Mouse (Mus musculus) lung, postnatal 0 days (tissue): ENCODE data around the gene Cox4i1. TPM values are rescaled to one million over a fixed set of nuclear protein-coding genes. Genes with fewer than 3 reads are reported as not detected.

Source experiments
- ATAC-seq: fragments of 200-750 bp; cut with Nextera tagmentation; 2 replicates; pipeline ENCODE4 v1.8.0; 2017; ENCODE audit warnings: moderate library complexity
- DNase-seq: peaks from one replicate; pipeline ENCODE4 v3.0.0-alpha.2; 2016; ENCODE audit warnings: low spot score
- H3K27ac ChIP-seq: fragments of 300-500 bp; sonication (generic); 2 replicates; pipeline ENCODE4 v1.5.1; 2014; ENCODE audit warnings: antibody characterized with exemption, mild to moderate bottlenecking, low read length, mixed read lengths
- H3K27me3 ChIP-seq: fragments of 300-500 bp; sonication (generic); replicated peaks from 2 replicates; pipeline ENCODE4 v1.6.1; 2014; ENCODE audit warnings: low read length, mixed read lengths; ENCODE audit not compliant: insufficient read depth
- H3K36me3 ChIP-seq: fragments of 300-500 bp; sonication (generic); 2 replicates; pipeline ENCODE4 v1.6.1; 2014; ENCODE audit warnings: low read length, mixed read lengths; ENCODE audit not compliant: insufficient read depth
- H3K4me1 ChIP-seq: fragments of 300-500 bp; sonication (generic); 2 replicates; pipeline ENCODE4 v1.6.1; 2014; ENCODE audit warnings: antibody characterized with exemption, low read depth, low read length, mixed read lengths; ENCODE audit not compliant: insufficient read depth
- H3K4me2 ChIP-seq: fragments of 300-500 bp; sonication (generic); replicated peaks from 2 replicates; pipeline ENCODE4 v1.6.1; 2014; ENCODE audit warnings: low read depth, mild to moderate bottlenecking, low read length, moderate library complexity, mixed read lengths
- H3K4me3 ChIP-seq: fragments of 300-500 bp; sonication (generic); 2 replicates; pipeline ENCODE4 v1.5.1; 2014; ENCODE audit warnings: low read depth, low read length
- H3K9ac ChIP-seq: fragments of 300-500 bp; sonication (generic); replicated peaks from 2 replicates; pipeline ENCODE4 v1.6.1; 2014; ENCODE audit warnings: low read depth, mild to moderate bottlenecking
- H3K9me3 ChIP-seq: fragments of 300-500 bp; sonication (generic); 2 replicates; pipeline ENCODE4 v1.6.1; 2016; ENCODE audit warnings: low read length, mixed read lengths
- CTCF ChIP-seq: IDR thresholded peaks from 2 replicates; pipeline ENCODE4 v1.5.1; 2016; ENCODE audit warnings: antibody characterized with exemption, mild to moderate bottlenecking
- EP300 ChIP-seq: IDR thresholded peaks from 2 replicates; pipeline ENCODE4 v1.6.1; 2016; ENCODE audit warnings: antibody characterized with exemption, mild to moderate bottlenecking, control low read depth
- WGBS: fragments of 180-500 bp; shearing (Covaris S2); extraction: QIAGEN DNeasy Blood & Tissue Kit; methylation state at CpG from one replicate; pipeline ENCODE4 v1.1.7; 2014; 5-methylcytosine and 5-hydroxymethylcytosine counted together
- polyA plus RNA-seq: library from polyadenylated mRNA; unstranded; fragments of >200 nt; fragmentation: Nextera tagmentation; extraction: Ambion mirVana; gene quantifications from 2 replicates; pipeline ENCODE4 v1.2.1, GENCODE M21; 2015

The Cox4i1 gene
- polyA plus RNA-seq, 1 experiment from 2014 or later = 1,166 TPM

DNA sequence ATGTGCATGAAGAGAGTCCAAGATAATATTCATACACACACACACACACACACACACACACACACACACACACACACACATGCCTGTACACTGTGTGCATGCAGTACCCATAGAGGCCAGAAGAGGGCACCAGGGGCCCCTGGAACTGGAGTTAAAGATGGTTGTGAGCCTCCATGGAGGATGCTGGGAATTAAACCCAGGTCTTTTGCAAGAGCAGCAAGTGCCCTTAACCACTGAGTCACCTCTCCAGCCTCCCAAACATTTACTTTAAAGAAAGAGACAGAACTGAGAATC is 29.9 kb downstream of the Cox4i1 start:
- no peak overlapping the region for H3K9ac ChIP-seq
- DNase-seq = no peak
- H3K4me2 ChIP-seq = no peak overlapping the region
- ATAC-seq = no peak
- no peaks in the 10 kb centered on the region for H3K9me3 ChIP-seq
- H3K4me3 ChIP-seq = no peak overlapping the region
- H3K27ac ChIP-seq = no peak overlapping the region
- H3K27me3 ChIP-seq = no peaks in the 10 kb centered on the region
- H3K36me3 ChIP-seq = no peaks in the 10 kb centered on the region
- peaks cover 13% of the 10 kb centered on the region for H3K4me1 ChIP-seq
- TF ChIP-seq CTCF (peak; percentile 69), EP300 (no peak)

GRCm38 (mm10) chr8:120698426-120698825 is 30.4 kb downstream of the Cox4i1 start:
- 51% methylated on average over 7 of the region's 7 CpGs for WGBS
- H3K9me3 ChIP-seq = no peaks in the 10 kb centered on the region
- DNase-seq (peak; percentile 73), ATAC-seq (0 out of 2 replicates have a peak, but pooled peaks have one; percentile 3)
- peaks cover 13% of the 10 kb centered on the region for H3K4me1 ChIP-seq
- H3K4me2 ChIP-seq = no peak overlapping the region
- no peak for TF ChIP-seq CTCF
- no peak for TF ChIP-seq EP300
- no peaks in the 10 kb centered on the region for H3K36me3 ChIP-seq
- peak overlapping the region; percentile 59 for H3K27ac ChIP-seq
- no peak overlapping the region for H3K4me3 ChIP-seq
- no peak overlapping the region for H3K9ac ChIP-seq
- H3K27me3 ChIP-seq = no peaks in the 10 kb centered on the region

DNA sequence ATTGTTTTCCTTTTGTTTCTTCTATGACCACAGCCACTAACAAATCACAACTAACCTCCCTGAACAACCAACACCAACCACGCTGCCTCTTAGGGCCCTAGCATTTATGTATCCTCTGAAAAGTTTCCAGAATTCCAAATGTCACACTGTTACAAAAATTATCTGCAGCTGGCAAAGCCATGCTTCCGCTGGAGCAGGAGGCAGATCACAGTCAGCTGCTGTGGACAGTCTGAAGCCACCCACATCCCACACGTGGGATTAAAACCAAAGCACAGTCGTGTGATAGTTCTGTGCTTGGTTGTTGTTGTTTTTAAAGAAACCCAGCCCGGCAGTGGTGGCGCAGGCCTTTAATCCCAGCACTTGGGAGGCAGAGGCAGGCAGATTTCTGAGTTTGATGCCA is 31.1 kb downstream of the Cox4i1 start:
- TF ChIP-seq CTCF (no peak), EP300 (peak; percentile 23; the same call in 1 of the 2 replicates)
- no peak overlapping the region for H3K4me3 ChIP-seq
- peaks cover 8% of the 10 kb centered on the region for H3K4me1 ChIP-seq
- no peaks in the 10 kb centered on the region for H3K36me3 ChIP-seq
- peak overlapping the region; percentile 59; the same call in 1 of the 2 replicates for H3K27ac ChIP-seq
- H3K9ac ChIP-seq = no peak overlapping the region
- peak; percentile 64 for DNase-seq
- WGBS = 52% methylated on average over 6 of the region's 6 CpGs
- H3K9me3 ChIP-seq = no peaks in the 10 kb centered on the region
- ATAC-seq = no peak
- no peak overlapping the region for H3K4me2 ChIP-seq
- no peaks in the 10 kb centered on the region for H3K27me3 ChIP-seq

DNA sequence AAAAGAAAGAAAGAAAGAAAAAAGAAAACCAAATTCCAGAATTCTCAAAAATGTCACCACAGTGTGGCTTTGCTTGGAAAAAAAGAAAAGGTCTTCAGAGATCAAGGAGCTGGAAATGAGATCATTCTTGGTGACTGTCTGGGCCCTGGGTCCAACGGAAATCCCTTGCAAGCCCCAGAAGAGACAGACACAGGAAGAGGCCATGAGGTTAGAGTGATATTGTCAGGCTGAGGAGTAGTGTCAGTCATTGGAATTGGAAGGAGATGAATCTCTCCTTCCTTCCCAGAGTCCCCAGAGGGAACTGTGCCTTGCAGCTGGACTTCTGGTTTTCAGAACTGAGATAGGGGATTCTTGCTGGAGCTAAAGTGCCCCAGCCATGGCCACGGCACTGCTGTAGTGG is 31.5 kb downstream of the Cox4i1 start:
- Histone ChIP-seq H3K4me3 (no peak overlapping the region), H3K4me2 (no peak overlapping the region), H3K27me3 (no peaks in the 10 kb centered on the region), H3K9me3 (no peaks in the 10 kb centered on the region), H3K36me3 (no peaks in the 10 kb centered on the region), H3K4me1 (peaks cover 9% of the 10 kb centered on the region; the same call in 1 of the 2 replicates), H3K9ac (no peak overlapping the region), H3K27ac (peak overlapping the region; percentile 51; the same call in 1 of the 2 replicates)
- WGBS = 39% methylated on average over 2 of the region's 2 CpGs
- TF ChIP-seq EP300 (no peak), CTCF (no peak)
- ATAC-seq (no peak), DNase-seq (no peak)

GRCm38 (mm10) chr8:120700053-120700452 is 32.0 kb downstream of the Cox4i1 start:
- H3K4me1 ChIP-seq = peaks cover 11% of the 10 kb centered on the region; the same call in 1 of the 2 replicates
- no peaks in the 10 kb centered on the region for H3K36me3 ChIP-seq
- no peak overlapping the region for H3K4me2 ChIP-seq
- TF ChIP-seq CTCF (no peak), EP300 (no peak)
- no peak overlapping the region for H3K9ac ChIP-seq
- no peaks in the 10 kb centered on the region for H3K27me3 ChIP-seq
- DNase-seq (no peak), ATAC-seq (no peak)
- H3K27ac ChIP-seq = peak overlapping the region; percentile 51; the same call in 1 of the 2 replicates
- WGBS = 78% methylated on average over 4 of the region's 4 CpGs
- no peak overlapping the region for H3K4me3 ChIP-seq
- H3K9me3 ChIP-seq = no peaks in the 10 kb centered on the region

DNA sequence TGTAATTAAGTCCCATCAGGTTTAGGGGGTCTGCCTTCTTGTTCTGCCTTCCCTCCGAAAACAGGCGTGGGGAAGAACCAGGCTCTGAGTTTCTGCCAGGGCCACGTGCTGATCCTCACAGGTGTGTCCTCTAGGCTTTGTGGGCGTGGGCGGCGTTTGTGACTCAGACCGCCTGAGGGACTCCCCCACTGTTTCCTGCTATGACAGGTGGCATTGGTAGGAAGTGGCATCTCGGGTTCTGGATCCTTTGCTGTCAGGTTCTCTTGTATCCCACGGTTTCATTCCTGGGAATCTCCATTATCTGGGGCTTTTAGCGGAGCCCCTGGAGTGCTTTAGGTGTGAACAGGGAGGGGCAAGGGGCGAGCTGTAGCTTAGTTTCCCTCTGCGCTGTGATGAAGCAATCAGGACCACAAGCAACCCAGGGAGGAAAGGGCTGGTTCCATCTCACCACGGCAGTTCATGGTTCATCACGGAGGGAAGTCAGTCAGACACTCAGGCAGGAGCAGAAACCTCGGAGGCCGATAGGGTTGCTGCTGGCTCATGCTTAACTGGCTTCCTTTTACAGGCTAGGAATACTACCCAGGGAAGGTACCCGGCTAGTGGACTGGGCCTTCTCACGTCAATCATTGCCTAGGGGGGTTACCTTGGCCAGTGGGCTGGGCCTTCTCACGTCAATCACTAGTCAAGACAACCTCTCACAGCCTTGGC is 33.9 kb downstream of the Cox4i1 start:
- H3K4me1 ChIP-seq = peaks cover 11% of the 10 kb centered on the region; the same call in 1 of the 2 replicates
- H3K27ac ChIP-seq = no peak overlapping the region
- H3K36me3 ChIP-seq = no peaks in the 10 kb centered on the region
- TF ChIP-seq CTCF = no peak
- no peak for TF ChIP-seq EP300
- no peak overlapping the region for H3K4me3 ChIP-seq
- no peak for ATAC-seq
- no peak overlapping the region for H3K9ac ChIP-seq
- WGBS = 56% methylated on average over 19 of the region's 19 CpGs
- no peaks in the 10 kb centered on the region for H3K27me3 ChIP-seq
- H3K9me3 ChIP-seq = no peaks in the 10 kb centered on the region
- no peak overlapping the region for H3K4me2 ChIP-seq
- no peak for DNase-seq
